Mouse (Mus musculus) regulatory T cell (primary cell): ENCODE results near the gene Ptpa.

Experiments
- in situ Hi-C: fragments of 300-600 bp; cut with MboI, MseI; formaldehyde crosslinking; loops from one replicate; pipeline ENCODE4 v1.15.1; 2025; ENCODE audit warnings: high pct_unique_total_duplicates

The Ptpa gene

DNA sequence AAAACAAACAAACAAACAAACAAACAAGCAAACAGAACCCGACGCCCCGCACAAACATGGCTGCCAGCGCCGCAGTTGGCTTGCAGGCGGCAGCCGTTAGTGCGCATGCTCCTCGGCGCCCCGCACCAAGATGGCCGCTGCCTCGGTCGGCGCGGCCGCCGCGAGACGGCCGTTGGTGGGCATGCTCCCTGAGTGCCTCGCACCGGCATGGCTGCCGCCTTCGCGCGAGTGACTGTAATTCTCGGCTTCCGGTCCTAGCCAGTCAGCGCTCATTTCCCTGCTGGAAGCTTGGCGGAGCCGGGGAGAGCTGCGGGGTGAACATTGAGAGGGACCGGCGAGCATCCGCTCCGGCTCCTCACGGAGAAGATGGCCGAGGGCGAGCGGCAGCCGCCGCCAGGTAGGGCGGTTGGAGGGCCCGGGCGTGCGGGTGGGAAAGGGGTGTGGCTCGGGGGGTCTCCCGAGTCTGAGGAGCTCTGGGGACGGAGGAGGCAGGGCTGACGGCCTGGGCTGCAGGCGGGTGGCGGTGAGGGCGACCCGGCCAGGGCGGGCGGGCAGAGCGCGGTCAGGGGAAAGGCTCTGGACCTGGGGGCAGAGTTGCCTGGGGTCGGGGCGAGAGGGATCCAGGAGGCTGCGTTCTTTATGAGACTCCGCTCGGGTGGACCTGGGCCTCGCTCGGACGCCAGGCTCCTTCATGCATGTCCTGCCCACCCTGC, at the start of gene Ptpa:
Ptpa (plus strand) TSS at position 104 of the 713 bp plus-strand sequence.
- in situ Hi-C loops = no loop called here

DNA sequence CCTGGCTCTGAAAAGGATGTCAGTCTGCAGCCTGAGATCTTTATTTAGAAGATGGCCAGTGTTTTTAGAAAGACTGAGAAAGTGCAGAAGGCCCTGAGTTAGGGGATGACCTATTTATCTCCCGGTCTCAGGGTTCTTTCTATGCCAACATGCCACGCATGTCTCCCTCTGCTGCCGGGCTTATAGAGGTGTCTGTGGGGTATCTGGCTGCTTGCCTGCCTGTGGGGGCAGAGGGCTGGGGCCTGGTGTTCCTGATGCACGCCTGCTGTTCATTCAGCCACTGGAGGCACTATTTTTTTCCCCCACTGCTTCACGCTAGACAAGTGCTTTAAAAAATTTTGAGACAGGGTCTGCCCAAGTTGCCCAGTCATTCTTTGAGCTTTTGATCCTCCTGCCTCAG, 49.6 kb upstream of the Ptpa start:
- in situ Hi-C loops = no loop called here

GRCm38 (mm10) chr2:30371544-30371943, 44.3 kb upstream of the Ptpa start:
- in situ Hi-C loops = no loop called here

GRCm38 (mm10) chr2:30372726-30373125, 43.1 kb upstream of the Ptpa start:
- in situ Hi-C loops = no loop called here

DNA sequence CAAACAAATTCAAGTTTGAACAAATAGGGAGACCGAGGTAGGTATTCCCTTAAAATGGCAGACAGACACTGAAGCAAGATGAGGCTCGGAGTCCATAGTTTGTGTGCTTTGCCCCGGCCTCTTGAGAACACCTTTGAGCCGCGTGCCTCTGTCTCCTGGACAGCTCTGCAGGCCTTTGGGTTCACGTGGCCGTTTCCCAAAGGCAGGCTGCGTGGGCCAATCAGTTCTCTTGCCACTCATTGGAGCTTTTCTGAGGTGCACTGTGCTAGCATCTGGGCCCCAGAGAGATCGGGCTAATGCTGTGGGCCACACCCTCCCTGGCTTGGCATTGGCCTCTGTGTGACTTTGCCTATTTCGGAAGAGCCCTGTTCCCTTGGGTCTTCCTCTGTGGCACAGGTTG, 39.9 kb upstream of the Ptpa start:
- in situ Hi-C loops = no loop called here

- in situ Hi-C loops = no loop called here
Observed at GRCm38 (mm10) chr2:30377721-30378120, 38.1 kb upstream of the Ptpa start.

- in situ Hi-C loops = no loop called here
Observed at GRCm38 (mm10) chr2:30379307-30379706, 36.5 kb upstream of the Ptpa start.

- in situ Hi-C loops = no loop called here
Observed at GRCm38 (mm10) chr2:30380564-30381376, 35.1 kb upstream of the Ptpa start.

GRCm38 (mm10) chr2:30381377-30381725, 34.5 kb upstream of the Ptpa start:
- in situ Hi-C loops = no loop called here

- in situ Hi-C loops = no loop called here
Observed at GRCm38 (mm10) chr2:30384814-30385213, 31.0 kb upstream of the Ptpa start.

- in situ Hi-C loops = no loop called here
Observed at GRCm38 (mm10) chr2:30385591-30385990, 30.2 kb upstream of the Ptpa start.

DNA sequence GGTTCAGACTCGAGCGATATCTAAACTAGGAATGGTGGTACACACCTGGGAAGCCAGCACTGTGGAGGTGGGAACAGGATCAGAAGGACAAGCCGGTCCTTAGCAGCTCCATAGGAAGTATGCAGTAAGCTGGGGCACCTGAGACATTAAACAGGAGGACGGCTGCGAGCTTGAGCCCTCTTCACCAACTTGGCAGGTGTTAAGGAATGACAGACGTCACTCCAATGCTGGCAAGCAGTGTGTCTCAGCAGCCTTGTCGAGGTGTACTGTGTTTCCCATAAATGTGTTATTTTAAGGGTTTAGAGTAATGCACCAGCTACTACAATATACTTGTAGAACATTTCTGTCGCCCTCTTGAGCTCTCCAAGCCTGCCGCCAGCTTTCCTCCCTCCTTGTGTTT, 28.9 kb upstream of the Ptpa start:
- in situ Hi-C loops = no loop called here

DNA sequence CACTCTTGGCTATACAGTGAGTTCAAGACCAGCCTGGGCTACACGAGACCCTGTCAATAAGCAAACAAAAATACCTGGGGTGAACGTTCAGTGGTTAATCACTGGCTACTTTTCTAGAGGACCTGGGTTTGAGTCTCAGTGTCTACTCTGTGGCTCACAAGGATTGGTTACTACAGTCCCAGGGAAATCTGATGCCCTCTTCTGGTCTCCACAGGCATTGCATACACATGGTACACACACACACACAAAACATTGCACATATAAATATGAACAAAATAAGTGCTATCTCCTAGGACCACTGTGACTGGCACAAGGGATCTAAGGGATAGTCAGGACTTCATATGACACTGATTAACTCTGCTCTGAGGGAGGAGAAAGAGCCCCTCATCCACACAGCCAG, 26.8 kb upstream of the Ptpa start:
- in situ Hi-C loops = no loop called here

DNA sequence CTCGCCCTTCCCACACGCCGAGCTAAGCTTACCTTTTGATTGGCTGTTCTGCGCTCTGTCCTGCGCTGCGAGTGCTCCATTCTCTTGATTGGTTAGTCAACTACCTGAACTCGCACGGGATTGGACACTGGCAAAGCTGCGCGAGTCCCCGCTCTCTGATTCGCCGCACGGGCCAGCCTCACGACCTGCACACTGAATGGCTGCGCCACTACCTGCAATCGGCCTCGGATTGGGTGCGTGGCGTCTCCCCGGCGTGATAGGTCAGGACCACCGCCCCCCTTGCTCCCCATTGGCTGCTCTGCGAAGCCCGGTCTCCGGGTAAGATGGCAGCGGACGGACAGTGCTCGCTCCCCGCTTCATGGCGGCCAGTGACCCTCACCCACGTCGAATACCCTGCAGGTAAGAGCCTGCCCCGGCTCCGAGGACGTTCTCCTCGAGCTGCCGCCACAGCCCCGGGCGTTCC, 23.7 kb upstream of the Ptpa start, which contains the start of gene Dolpp1:
Dolpp1 (plus strand) TSS at position 141 of the 463 bp plus-strand sequence.
- in situ Hi-C loops = no loop called here

- in situ Hi-C loops = no loop called here
Observed at GRCm38 (mm10) chr2:30392577-30393369, 23.1 kb upstream of the Ptpa start.

DNA sequence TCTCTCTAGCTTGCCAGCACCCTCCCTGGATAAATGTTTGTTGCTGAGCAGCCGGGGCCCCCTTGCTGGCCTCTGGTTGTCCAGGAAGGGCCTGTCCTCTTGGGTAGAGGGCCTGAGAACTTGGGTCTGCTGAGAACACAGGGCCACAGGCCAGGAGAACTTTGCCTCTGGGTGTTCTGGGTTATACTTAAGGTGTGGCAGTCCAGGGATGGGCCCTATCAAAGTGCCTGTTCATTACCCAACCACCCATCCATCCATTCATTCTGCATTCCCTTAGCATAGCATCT, 22.5 kb upstream of the Ptpa start:
- in situ Hi-C loops = no loop called here

- in situ Hi-C loops = no loop called here
Observed at GRCm38 (mm10) chr2:30395757-30396156, 20.1 kb upstream of the Ptpa start.

- in situ Hi-C loops = no loop called here
Observed at GRCm38 (mm10) chr2:30396246-30396645, 19.6 kb upstream of the Ptpa start.

- in situ Hi-C loops = no loop called here
Observed at GRCm38 (mm10) chr2:30397986-30398512, 17.8 kb upstream of the Ptpa start.

DNA sequence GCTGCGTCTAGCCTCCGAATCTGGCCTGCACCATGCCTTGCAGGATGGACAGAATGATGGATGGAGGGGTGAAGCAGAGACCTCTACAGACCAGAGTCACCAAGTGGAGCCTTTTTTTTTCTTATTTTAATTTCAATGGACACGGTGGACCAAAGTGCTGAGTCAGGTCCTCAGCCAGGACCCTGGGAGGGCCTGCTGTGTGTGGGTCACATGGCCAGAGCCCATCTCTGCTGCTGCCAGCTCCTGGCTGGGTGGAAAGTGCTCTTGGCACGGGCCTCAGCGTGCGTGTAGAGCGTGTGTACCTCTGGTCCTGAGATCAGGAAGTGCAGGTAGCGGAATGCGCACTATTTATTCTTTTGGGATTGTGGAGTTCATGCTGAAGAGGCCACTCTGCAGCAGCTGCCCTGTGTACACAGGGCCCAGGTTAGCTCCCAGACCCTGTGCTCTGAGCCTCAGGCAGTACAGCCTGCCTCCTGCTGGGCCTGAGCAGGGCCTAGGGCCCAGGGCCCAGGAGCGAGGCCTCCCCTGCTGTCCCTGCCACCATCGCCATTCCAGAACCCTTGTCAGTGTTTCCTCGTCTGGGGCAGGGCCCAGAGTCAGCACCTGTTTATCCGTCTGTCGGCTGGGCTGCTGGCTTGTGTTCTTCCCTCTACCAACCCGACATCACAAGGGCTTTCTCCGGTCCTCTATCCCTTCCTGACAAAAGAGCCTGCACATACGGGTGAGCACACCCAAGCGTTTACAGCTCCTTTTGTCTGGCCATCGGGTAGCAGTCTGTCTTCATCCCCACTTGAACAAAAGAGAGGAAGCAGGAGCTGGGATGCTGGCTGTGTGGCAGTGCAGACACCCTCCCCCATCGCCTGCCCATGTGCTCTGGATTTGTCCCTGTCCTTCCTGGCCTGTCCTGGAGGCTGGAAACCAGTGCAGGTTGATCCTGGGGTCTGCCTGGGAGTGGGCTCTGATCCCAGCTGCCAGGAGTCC, 16.4 kb upstream of the Ptpa start:
- in situ Hi-C loops = no loop called here

DNA sequence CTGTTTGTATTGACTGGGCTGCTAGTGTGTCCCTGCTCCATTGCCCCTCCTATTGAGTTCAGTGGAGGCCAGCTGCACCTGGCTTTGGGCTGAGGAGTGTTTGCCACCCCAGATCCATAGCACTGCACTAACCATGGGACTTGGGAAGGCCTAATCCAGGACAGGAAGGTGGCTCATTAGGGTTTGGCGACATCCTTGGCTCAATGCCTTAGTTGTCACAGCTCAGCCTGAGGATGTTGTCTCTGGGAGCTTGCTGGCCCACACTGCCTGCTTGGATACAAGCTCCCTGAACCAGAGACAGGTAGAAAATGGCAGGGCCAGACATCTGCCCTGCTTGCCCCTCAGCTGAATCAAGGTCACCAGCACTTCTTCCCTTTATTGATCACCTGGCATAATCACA, 14.3 kb upstream of the Ptpa start:
- in situ Hi-C loops = no loop called here
